In genomic region chr16:18144201-18144600, GRCm38 (mm10) we compare ENCODE assay signal across 9 mouse cellular contexts. TPM values are rescaled to one million over a fixed set of nuclear protein-coding genes. Genes with fewer than 3 reads are reported as not detected.
DNase-seq lines count a peak whose midpoint lies in the region; ATAC-seq and TF ChIP-seq lines count a peak whose summit lies in the region.
"Had no signal": no experiment of that assay in that cellular context is flagged by ENCODE, and none has a peak within 500 bp of the region (broad histone marks: within the 10 kb centered on the region; RNA-seq: fewer than 3 reads in every experiment).

No protein-coding gene starts in this region.

- no peak overlapping the region for H3K27ac ChIP-seq in gastrocnemius, adult 2 months
- H3K27ac ChIP-seq: limb, embryonic 12.5 days had no signal

- DNase-seq in frontal cortex, postnatal 10 days (ENCODE audit: low spot score in 2 of 2) = no peak
- peak; percentile 75 for DNase-seq in adrenal gland, postnatal 14 days
- DNase-seq in lung, postnatal 14 days = peak; percentile 27
- DNase-seq in thymus, postnatal 36 days = peak; percentile 58 to 78
- no peak for DNase-seq in ovary, postnatal 36 days (ENCODE audit: low spot score)
- DNase-seq in gastrocnemius, adult 2 months = no peak

- intact Hi-C loops in gastrocnemius, adult 2 months (cut with DNase I) = no loop called here

- no peak for TF ChIP-seq CTCF in gastrocnemius, adult 2 months (IDR thresholded peaks at IDR 0.05)

- H3K4me3 ChIP-seq in gastrocnemius, adult 2 months = no peak overlapping the region
- H3K4me3 ChIP-seq: limb, embryonic 12.5 days had no signal

- ATAC-seq in frontal cortex, adult (ENCODE audit: low TSS enrichment) = peak; percentile 60
- ATAC-seq in hematopoietic stem cell, adult 5-6 weeks (replicated peaks in 1 of 2; ENCODE audit: insufficient read depth in 1 of 2, low FRiP score in 2 of 2, low TSS enrichment in 1 of 2, low read depth in 1 of 2, poor library complexity in 2 of 2, severe bottlenecking in 2 of 2) = peak; percentile 77 to 88

RNA-seq across cellular contexts. Expression of gene Rtn4r, which starts 16.8 kb away (rescaled TPM):
- total RNA-seq in adrenal gland, postnatal 14 days (2021) = 0.33 and 0.86 TPM in 2 replicates
- 0.19 TPM in 1 of 2 replicates, not detected in the other for total RNA-seq in hematopoietic stem cell, adult 5-6 weeks (2017)
- not detected for total RNA-seq in gastrocnemius, adult 2 months (2021)

RNA-seq across cellular contexts. Expression of gene Prodh, which starts 54.2 kb away (rescaled TPM):
- total RNA-seq in adrenal gland, postnatal 14 days (2021) = 37.6 and 37.9 TPM in 2 replicates
- total RNA-seq in hematopoietic stem cell, adult 5-6 weeks (2017) = 41.1 and 67.9 TPM in 2 replicates
- total RNA-seq in gastrocnemius, adult 2 months (2021) = 10 to 100 TPM; 11.0 to 18.9 TPM

Comparison
In these comparisons a context has a peak if more than half of its experiments do, and no peak if none do; other contexts are left out.
1. DNase-seq: peak in adrenal gland, postnatal 14 days (single experiment), lung, postnatal 14 days (single experiment) and thymus, postnatal 36 days (2 of 2); none in frontal cortex, postnatal 10 days (0 of 2), ovary, postnatal 36 days (single experiment) and gastrocnemius, adult 2 months (single experiment).